Mouse (Mus musculus): ENCODE measurements around the gene Il17f.
"Not testable (repeated sequence)": the region's sequence is repeated elsewhere in the genome, so short reads cannot be mapped to it uniquely, and the experiment has no call there.

Gene Il17f

DNA sequence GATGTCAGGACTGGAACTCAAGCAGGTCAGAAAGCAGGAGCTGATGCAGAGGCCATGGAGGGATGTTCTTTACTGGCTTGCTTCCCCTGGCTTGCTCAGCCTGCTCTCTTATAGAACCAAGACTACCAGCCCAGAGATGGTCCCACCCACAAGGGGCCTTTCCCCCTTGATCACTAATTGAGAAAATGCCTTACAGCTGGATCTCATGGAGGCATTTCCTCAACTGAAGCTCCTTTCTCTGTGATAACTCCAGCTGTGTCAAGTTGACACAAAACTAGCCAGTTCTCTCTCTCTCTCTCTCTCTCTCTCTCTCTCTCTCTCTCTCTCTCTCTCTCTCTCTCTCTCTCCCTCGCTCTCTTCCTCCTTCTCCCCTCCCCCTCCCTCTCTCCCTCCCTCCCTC, at the start of gene Il17f:
TSS of gene Il17f (minus strand) at position 101 of the 400 bp plus-strand sequence.
- not testable (repeated sequence) for DNase-seq

DNA sequence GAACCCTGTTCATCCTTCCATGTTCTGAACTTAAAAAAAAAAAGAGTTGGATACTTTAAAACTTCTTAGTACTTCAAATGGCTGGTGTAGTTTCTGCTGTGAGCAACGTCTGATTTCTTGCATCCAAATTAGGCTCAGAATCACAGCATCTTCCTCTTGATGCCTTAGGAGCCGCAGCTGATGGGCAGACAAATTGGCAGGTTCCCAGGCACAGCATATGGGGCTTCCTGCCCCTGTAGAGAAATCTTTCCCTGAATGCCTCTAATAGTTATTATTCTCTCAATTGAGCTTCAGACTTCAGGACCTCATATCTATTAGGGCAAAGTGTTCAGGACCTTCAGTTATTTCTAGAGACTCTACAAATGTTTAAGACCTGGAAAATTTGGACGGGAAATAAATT, 49.5 kb upstream of the Il17f start:
- DNase-seq: no peak

DNA sequence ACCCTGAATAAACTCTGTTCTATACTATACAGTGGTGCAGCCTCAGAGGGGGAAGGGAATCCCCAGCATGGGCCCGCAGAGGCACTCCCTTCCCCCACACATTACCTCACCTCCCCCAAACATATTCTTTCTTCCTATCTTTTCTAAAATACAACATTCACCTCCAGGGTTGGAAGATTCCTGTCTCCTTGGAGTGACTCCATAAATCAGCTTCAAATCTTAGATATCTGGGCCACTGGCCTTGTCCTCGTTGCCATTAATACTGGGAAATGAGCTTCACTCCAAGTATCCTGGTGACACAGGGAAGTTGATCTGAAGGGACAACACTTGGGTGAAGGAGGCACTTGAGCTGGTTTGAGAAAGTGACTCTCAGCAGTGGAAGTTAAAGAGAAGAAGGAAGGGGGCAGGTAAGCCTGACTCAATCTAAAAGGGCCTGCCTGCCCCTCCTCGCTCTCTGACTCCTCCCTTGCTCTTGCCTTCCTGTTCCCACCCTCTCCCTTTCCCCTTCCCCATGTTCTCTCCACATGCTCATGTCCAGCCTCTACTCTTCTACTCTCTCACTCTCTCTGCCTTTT, 46.2 kb upstream of the Il17f start:
- no peak for DNase-seq

DNA sequence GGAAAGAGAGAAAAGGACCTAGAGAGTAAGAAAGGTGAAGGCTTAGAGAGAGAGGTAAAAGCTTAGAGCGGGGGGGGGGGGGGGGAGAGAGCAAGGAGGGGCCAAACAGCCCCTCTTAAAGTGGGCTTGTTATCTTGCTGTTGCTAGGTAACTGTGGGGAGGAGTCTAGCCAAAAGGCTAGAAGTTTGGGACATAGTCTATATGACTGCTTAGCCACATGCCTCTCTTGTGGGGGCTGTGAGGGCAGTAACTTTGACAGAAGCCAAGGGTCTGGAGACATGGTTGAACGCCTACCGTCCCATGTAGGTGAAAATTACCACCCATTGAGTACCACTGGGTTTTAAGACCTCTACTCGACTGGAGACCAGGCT, 42.7 kb upstream of the Il17f start:
- DNase-seq: no peak

DNA sequence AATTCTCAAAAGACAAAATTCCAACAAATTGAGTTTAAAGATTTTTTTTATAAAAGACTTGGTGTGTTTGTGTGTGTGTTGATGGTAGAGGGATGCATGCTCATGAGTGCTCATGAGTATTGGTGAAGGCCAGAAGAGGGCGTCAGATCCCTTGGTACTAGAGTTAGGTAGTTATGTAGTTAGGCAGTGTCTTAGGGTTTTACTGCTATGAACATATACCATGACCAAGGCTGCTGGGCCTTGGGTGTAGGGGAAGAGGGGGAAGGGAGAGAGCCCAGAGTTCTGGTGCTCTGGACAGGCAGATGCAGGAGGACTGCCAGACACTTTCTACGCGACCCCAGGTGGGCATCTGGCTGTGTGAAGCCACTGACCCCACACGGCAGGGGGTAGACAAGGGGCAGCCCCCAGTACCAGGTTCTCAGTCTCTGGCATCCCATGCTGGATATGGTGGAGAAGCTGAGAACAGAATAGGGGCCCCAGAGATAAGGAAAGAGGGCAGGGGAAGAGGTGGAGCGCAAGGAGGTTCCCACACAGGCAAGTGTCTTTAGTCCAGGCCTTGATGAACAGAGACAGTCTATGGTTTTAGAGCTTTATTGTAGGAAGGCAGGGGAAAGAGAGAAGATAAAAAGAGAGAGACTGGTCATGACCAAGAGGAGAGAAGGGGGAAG, 42.2 kb upstream of the Il17f start:
- DNase-seq: no peak

DNA sequence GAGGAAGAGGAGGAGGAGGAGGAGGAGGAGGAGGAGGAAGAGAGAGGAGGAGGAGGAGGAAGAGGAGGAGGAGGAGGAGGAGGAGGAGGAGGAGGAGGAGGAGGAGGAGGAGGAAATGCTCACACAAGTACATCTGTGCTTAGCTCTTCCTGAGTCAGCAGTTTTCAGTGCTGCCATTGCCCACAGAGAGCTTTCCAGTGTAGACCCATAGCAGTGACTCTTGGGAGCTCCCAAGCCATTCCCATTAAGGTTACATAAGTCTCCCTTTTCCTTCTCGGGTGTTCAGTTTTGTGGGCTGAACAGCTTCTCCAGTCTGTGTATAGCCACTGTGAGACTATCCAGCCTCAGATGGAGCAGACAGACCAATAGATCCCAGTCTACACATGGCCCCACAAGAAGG, 40.1 kb upstream of the Il17f start:
- DNase-seq: no peak

DNA sequence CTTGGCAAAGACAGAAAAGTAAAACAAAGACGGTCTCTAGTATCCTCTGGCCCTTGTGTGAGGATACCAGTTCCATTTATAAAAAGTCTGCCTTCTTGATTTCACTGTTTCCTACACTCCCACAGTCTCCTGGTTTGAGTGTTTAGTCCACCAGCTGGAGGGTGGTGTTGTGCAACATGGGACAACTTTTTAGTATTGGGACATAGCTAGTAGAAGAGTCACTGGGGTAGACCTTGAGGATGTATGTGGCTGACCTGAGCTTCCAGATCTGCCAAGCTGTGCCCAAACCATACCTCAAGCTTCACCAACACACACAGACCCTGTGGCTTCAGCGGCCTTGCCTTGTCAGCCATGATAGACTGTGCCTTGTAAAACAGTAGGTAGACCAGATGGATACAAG, 37.6 kb upstream of the Il17f start:
- DNase-seq: no peak

DNA sequence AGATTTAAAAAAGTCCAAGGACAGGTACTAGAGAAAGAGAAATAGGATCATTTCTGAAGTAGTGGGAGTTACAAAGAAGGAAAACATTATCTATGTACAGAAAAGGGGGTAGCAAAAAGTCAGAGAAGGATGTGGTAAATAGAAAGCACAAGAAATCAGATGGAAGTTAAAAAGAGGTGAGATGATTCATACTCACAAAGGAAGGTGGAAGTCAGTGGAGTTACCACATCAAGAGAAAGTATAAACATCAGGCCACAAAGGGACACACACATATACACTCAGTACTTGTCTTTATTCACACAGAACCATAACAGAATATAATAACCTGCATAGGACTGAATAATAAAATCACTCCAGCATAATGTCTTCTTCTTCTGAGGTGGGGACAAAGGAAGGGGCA, 34.6 kb upstream of the Il17f start:
- DNase-seq: no peak

DNA sequence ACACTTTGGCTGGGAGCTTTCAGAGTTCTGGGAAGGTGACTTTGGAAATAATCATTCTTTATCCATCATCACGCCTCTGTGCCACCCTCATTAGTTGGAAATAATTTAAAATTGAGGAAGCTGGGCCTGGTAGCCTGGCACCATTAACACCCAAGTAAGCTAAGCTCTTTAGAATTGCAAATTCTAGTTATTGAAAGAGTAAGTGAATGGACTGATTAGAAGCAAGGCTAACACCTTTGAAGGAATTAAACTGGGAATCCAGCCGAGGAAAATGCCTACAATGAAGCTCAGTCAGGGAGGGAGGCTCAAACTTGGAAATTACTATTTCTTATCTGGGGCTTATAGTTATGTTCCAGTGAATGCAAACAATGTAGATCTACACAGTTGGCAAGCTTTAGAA, 33.5 kb upstream of the Il17f start:
- DNase-seq: no peak

DNA sequence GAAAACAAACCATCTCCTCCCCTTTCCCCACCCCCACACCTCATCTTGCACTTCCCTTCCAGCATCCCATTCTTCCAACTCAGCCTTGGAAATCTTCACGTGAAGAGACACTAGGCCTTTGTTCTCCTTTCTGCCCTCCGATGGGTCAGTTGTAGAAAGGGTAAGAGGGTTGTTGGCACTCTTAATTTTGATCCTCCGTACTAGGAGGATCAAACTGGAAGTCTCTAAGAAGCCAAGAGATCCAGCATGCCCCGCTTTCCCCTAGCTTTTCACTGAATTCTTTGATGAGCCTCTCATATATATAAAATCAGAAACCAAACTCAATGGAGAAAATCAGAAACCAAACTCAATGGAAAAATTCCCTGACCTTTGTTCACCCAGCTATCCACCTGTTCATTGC, 33.1 kb upstream of the Il17f start:
- DNase-seq: no peak

DNA sequence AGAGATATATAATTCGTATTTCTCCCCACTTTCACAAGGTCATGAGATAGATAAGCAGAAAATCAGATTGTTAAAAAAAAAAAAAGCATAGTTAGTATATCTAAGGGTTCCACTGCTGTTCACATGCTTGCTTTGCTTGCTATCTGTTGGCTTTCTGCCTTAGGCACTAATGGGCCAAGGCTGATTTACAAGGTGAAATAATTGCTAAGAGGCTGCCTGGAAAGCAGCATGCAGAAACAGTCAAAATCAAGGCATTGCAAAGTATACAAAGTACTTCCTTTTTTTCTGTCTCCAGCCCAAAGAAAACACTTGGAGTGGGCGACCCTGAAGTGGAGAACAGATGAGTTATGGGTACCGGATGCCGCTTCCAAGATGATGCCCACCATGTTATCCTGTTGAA, 30.5 kb upstream of the Il17f start:
- DNase-seq: no peak

DNA sequence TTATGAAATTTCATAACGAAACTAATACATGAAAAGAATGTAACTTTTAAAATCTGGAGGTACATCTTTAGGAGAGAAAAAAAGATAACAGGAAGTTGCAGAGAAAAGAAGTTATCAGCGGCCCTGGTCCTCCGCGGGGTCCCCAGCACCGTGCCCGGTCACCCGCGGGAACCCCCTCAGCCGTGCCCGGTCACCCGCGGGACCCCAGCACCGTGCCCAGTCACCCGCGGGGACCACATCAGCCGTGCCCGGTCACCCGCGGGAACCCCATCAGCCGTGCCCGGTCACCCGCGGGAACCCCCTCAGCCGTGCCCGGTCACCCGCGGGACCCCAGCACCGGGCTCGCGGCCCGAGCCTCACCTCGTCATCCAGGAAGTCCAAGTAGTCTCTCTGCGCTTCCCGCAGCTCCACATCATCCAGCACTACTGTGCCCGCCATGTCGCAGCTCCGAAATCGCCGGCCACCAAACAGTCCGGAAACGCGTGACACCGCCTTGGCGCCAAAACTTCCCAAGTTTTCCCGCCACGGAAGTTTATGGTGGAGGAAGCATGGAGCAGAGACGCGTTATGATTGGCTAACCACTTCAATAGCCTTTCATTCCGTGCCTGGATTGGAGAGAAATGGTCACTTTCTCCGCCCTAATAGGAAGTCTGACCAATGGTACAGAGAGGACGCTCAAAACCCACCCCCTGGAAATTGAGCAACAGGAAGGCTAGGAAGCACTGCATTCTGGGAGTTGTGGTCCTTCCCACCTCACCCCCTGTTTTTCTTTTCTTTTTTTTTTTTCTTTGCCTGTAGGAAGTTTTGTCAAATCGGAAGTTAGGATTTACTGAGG, 29.6 kb upstream of the Il17f start, which contains the start of gene Mcm3:
TSS of gene Mcm3 (minus strand) at position 542 of the 835 bp plus-strand sequence.
- DNase-seq: peak; percentile 87

DNA sequence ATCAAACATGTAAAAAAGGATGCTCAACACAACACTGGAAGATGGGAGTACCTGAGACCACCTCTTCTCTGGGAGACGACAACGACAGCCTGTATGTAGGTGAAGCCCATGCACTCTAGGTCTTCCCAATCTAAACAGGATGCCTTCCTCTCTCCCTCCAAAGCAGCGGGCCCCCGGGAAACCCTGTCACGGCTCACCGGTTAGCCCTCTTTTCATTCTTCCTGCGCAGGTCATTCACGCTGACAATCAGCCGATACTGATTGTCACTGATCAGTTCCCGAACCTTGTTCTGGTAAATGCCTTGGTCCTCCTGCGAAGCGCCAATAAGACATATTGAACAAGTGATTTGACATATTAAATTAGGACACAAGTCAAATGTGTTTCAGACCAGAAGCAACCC, 27.2 kb upstream of the Il17f start:
- DNase-seq: no peak

DNA sequence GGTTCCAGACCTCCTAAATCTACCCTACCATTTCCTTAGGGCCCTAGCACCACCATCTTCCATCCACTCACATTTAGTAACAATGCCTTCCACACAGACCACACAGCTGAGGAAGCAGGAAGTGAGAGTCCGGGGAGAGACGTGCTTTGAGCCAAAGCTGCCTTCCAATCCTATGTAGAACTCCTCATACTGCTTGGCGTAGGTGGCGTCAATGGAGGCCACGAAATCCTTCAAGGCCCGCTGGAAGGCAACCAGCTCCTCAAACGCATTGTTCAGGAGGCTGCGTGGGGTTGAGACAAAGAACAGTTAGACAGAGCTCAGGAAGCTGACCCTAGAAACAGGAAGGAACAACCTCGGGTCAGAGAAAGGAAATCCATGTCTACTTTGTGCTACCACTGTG, 26.8 kb upstream of the Il17f start:
- no peak for DNase-seq

DNA sequence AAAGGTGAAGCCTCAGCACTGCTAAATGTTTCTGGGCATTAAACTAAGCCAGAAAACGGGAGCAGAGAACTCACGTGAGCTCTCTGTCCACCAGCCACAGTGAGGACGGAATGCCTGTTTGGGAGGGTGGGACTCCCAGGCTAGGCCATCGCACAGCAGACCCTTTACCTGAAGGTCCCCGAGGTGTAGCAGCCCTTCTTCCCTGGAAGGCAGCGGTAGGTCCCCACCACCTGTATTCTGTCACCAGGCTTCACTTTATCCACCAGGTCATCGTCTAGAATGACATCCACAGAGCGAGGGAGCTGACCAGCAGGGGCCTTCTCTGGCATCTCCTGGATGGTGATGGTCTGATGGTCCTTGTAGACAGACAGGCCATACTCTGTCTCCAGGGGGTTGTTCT, 24.1 kb upstream of the Il17f start:
- DNase-seq: no peak

DNA sequence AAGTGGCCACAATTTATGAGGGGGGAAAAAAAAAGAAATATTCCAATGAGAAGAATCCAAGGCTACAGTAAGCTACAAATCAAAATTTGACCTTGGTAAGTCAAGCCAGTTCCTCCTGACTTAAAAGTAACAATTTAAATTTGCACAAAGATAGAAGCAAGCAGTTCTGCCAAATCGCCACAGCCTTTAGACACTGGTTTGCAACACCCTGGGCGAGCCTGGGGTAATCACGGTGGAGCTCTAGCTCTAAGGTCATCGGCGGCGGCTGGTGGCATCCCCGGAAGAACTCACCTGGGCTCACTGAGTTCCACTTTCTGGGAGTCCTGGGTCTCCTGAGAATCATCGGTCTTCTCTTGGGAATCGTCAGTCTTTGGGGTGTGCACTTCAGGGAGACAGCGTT, 14.1 kb upstream of the Il17f start:
- DNase-seq: no peak

DNA sequence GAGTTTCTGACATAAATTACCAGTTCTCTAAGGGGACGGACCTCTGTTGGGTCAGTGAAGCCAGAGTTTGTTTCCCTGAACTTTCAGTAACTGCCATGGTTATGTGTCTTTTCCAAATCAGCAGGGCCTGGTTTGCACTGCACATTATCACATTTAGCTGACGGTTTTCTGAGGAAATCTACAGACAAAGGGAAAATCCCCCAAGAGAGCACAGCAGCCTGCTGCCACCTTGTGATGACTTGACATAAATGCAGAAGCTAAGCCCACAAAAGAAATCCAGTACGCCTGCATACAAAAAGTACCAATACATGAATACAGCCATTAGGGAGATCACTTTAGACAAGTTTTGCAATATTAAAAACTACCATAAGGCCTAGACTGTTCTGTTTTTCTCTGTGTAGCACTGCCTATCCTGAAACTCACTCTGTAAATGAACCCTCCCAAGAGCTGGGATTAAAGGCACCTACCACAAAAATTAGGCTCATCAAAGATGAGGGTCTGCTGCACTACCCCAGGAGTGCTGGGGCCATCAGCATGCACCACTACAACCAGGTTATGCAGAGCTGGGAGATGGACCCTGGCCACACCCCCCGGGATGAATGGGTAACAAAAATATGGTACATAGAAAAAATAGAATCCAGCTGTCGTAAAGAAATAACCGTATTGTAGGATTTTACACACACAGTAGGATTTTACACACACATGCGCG, 11.4 kb upstream of the Il17f start:
- no peak for DNase-seq

DNA sequence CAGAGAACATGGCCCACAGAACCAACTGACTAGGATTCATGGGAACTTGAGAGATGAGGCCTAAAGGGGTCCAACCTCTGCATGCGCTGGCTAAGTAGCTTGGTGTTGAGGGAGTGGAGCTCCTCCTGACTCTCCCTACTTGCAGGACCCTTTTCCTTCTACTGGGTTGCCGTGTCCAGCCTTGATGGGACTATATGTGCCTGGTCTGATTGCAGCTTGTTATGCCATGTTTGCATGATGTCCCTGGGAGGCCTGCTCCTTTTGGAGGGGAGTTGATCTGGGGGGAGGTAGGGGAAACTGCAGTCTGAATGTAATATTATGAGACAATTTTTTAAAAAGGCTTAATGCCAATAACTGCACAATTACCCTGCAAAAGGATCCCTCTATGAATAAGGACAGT, 10.9 kb upstream of the Il17f start:
- DNase-seq: no peak

DNA sequence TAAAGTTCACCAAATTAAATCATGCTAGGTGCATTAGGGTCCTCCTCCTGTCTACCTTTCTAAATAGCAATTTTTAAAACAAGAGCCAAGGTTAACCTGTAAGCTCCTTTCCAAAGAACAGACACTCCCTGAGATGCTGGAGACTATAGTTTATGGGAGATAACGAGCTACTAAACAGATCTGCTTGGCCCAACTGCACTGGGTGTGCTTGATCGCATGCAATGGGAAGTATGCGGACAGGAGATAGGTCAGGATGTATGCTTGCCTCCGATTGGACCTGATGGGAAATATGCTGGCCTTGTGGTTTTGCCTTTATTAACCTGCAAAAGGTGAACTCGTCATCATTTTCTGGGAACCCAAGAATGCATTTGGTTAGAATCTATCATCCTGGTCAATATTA, 4.8 kb upstream of the Il17f start:
- no peak for DNase-seq

DNA sequence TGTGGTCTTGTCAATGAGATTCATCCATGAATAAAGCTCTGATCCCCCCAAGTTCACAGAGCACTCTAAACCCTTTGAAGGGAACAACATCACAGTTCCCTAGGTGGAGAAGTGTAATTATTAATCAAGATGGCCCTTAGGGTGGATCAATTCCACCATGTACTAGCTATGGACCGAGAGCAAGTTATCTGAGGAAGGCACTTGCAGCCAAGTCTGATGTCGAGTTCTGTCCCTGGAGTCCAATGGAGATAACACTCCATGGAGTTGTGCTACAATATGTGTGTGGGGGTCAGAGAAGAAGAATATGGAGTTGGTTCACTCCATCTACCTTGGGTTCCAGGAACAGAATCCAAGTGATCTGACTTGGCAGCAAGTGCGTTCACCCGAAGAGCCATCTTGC, 4.3 kb upstream of the Il17f start:
- no peak for DNase-seq

DNA sequence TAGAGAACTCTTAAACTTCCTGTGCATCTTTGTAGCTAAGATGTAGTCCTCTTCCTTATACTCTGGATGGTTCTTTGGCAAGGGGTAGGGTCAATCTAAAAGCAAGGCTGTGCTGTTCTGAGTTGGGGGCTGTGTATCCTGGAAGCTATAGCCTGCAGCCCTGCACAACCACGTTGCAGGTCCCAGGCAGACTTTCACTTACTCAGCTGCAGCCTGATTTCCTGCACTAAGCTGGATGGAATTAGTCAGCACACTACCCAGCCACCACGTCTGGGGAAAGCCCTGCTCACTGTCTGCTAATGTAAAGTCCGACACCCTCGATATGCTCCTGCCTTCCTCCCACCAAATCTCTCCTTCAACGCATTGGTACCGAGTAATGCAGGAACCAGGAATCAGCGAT, 997 bp upstream of the Il17f start:
- no peak for DNase-seq

DNA sequence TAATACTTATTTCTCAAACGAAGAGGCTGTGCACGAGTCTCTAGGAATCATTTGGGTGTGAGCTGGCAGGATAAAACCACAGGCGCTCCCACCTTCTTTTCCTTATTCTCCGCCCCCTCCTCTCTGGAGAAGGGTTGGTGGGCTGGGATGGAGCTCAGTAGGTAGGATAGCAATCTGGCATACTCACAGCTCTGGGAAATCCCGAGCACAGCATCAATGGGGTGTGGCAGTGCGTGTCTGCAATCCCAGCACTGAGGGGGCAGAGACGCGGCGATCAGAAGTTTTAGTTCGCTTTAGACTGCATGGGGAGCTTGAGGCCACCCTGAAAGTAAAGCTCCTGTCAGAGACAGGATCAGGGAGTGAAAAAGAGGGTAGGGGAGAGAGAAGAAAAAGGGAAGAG, 2.0 kb downstream of the Il17f start:
- DNase-seq: no peak

DNA sequence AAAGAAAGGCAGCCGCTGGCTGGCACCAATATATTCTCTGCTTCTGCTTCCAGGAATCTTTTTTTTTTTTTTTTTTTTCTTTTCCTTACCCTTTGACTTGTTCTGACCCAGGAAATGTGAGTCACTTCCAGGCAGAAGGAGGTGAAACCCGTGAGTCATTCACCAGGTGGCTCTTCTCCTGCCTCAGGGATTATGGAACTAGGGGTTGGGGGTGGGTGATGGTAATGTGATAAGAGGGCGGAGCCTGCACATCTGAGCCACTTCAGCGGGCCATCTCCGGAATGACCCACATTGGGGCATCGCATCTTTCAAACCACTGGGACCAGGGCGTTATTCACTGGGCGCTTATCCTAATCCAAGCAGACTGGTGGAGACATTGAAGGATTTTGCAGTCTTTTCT, 3.4 kb downstream of the Il17f start:
- no peak for DNase-seq

DNA sequence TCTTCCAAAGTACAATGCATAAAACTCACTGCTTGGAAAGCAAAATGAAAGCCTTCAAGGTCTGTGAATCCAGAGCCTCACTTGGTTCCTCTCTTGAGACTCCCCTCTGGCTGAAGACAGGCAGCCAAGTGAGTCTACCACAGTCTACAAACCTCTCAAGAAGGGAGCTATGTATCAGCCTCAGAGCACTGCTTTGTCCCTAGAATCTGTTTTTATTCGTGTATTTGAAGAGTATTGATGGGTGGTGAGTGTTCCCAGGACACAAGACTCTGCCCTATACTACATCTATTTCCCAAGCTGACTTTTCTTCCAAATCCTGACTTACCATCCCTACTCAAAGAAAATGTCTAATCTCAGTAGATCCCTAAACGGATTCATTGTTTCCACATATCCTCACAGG, 12.1 kb downstream of the Il17f start:
- no peak for DNase-seq

All from thymus, postnatal 14 days (tissue).